Mouse (Mus musculus) brain, embryonic 14.5 days (tissue): ENCODE data around the gene Gpr137. TPM values are rescaled to one million over a fixed set of nuclear protein-coding genes. Genes with fewer than 3 reads are reported as not detected.
"Not testable (repeated sequence)": the region's sequence is repeated elsewhere in the genome, so short reads cannot be mapped to it uniquely, and the experiment has no call there.

ENCODE experiments used
- DNase-seq: peaks from one replicate; pipeline ENCODE4 v3.0.0-alpha.2; 2011; ENCODE audit warnings: low read depth
- CTCF ChIP-seq: fragments of 200-500 bp; IDR thresholded peaks from 2 replicates; pipeline ENCODE4 v1.5.1; 2012; ENCODE audit warnings: inconsistent platforms, mild to moderate bottlenecking, moderate library complexity, borderline replicate concordance; ENCODE audit not compliant: insufficient read depth, insufficient read length; ENCODE audit errors: extremely low read depth
- POLR2A ChIP-seq: fragments of 200-500 bp; IDR thresholded peaks from 2 replicates; pipeline ENCODE4 v1.6.1; 2012; ENCODE audit warnings: mild to moderate bottlenecking, inconsistent platforms, borderline replicate concordance; ENCODE audit not compliant: poor library complexity, insufficient read depth, insufficient read length, severe bottlenecking; ENCODE audit errors: extremely low read depth
- polyA plus RNA-seq: library from polyadenylated mRNA; depleted of rRNA; stranded (reverse); fragments of >200 nt; gene quantifications from 2 replicates; pipeline ENCODE4 v1.2.3, GENCODE M21; 2012; rRNA removed

Gpr137 gene
- 75.5 and 86.8 TPM in 2 replicates for polyA plus RNA-seq

DNA sequence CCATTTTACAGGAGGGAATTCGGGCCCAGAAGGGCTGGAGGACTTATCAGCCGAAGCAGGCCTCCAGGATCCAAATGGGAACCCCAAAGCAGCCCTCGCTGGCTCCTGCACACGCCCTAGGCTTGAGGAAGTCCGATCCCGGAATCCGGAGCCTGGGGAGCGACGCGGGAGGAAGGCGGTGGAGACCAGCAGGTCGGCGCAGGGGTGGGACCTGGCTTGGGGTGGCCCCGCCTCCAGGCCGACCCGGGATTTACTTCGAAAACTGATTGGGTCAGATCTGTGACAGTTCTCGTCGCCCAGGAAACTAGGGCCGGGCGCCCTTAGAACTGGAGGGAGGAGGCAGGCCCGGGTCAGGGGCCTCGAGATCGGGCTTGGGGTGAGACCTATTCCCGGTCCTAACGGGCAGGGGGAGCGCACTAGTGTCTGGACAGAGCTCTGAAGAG, at the start of gene Gpr137:
Gpr137 (minus strand) TSS at position 232 of the 443 bp plus-strand sequence.
- TF ChIP-seq CTCF = no peak
- TF ChIP-seq POLR2A = peak; percentile 28; the same call in 1 of the 2 replicates
- DNase-seq = peak; percentile 96

DNA sequence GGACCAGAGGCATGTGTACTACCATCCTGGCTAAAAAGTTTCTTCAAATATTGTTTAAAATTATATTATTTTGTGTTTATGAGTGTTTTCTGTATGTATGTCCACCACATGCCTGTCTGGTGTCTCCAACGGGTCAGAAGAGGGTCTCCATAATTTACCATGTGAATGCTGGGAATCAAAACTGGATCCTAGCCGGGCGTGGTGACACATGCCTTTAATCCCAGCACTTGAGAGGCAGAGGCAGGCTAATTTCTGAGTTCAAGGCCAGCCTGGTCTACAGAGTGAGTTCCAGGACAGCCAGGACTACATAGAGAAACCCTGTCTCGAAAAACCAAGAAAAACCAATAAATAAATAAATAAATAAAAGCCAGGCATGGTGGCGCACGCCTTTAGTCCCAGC, 48.9 kb upstream of the Gpr137 start:
- DNase-seq = not testable (repeated sequence)

DNA sequence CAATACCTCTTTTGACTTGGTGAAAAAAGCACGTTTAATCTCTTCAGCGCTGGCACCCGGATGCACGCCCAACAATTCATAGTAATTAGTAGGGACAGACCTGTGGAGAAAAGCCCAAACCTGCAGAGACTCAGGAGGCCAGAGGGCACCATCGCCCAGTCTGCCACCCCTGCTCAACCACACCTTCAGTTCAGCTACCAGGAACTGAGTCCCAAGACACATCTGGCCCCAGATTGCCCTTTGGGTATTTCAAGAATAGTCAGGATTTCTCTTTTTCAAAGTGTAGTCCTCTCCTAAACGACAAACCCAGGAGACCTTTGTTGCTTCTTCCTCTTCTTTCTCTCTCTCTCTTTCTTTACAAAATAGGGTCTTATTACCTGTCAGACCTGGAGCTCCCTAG, 48.4 kb upstream of the Gpr137 start:
- no peak for DNase-seq
- TF ChIP-seq POLR2A (no peak), CTCF (no peak)

DNA sequence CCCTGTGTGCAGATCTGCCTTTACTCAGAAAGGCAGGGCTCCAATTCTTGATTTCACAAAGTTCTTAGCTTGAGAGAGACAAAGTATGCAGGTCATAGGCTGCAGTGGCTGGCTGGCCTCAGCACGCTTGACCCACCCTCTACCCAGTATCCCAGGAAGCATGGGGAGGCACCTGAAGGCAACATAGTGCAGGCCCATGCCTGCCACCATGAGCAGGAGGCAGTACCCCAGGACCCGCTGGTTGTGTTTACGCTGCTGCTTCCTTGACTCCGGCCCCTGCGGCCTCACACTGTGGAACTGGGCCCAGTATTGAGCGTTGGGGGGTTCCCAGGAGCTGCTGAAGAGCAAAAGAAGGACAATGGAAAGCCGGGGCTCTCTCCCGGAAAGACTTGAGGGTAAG, 47.0 kb upstream of the Gpr137 start:
- no peak for TF ChIP-seq CTCF
- TF ChIP-seq POLR2A = no peak
- DNase-seq = no peak

DNA sequence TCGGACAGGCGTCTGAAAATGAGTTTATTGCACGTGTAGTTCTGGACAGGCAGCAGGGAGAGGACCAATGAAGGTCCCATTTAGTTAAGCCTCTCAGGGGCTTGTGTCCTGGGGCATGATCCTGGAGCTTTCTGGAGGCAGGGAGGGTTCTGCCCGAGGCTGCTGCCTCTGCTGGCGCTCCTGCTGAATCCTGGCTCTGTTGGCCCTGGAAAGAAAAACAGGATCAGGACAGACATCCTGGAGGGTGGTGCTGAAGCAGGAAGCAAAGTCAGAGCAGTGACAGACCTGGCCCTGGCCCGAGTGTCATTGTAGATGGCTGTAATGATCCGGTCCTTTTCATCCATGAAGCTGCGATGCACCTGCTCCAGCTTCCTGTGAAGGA, 45.6 kb upstream of the Gpr137 start:
- DNase-seq = no peak
- TF ChIP-seq POLR2A (no peak), CTCF (no peak)

DNA sequence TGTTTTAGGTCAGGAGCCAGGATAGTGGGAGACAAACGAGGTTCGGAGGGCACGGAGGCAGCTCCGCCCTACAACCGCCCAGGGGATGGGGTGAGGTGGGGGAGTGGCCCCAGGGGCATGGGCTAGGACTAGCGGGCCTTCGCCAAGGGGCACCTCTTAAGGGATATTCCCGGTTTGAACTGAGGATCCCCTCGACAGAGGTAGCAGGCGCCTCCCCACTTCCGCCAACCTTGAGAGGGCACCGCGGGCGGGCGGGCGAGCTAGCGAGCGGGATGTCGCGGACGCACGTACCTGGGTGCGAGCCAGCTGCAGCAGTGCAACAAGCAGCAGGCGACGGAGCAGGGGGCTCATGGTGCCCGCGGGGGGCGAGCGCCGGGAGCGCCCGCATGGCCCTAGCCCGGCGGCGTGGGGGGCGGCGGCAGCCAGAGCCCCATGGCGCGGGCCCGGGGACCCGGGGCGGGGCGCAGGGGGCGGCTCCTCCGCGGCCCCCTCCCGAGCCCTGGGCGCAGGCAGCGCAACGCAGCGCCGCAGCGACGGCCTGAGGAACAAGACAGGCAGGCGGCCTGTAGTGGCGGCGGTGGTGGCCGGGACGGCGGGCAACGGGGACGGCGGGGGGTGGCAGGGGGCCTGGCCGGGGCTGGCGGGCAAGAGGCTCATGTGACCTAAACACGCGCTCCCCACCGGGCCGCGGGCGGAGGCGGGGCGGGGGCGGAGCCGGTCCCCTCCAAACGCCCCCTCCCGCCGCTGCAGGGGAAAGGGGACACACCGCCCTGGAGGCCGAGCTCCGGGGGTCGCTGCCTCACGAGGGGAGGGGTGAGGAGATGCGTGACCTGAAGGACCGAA, 45.0 kb upstream of the Gpr137 start, which contains the start of gene Vegfb:
Vegfb (minus strand) TSS at position 591 of the 843 bp plus-strand sequence.
- peak; percentile 69 for DNase-seq
- peak; percentile 48; the same call in 1 of the 2 replicates for TF ChIP-seq POLR2A
- TF ChIP-seq CTCF = no peak

DNA sequence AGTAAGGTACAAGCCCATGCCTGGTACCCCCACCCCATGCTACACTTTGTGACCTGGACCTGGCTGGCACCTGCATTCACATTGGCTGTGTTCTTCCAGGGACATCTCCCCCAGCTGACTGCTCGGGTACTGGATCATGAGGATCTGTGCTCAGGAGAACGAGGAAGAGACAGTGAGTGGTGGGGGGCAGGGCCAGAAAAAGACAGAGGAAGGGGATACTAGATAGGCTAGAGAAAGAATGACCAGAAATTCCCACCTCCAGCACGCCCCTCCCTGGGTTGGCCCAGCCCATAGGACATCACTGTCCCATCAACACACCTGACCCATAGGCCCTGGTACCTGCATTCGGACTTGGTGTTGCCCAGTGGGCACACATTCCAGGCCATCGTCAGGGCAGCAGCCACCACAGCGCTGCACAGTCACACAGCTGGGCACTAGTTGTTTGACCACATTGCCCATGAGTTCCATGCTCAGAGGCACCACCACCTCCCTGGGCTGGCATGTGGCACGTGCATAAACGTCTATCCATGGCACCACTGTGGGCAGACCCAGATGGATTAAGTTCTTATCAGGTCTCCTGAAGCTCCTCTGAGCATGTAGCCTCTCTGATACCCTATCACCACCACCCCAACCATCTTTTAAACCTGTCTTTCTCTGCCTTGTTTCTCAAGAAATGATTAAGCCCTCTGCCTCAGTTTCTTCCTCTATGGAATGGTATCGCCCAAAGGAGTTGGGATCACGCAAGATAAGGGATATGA, 43.9 kb upstream of the Gpr137 start:
- no peak for TF ChIP-seq CTCF
- TF ChIP-seq POLR2A = no peak
- DNase-seq = no peak

DNA sequence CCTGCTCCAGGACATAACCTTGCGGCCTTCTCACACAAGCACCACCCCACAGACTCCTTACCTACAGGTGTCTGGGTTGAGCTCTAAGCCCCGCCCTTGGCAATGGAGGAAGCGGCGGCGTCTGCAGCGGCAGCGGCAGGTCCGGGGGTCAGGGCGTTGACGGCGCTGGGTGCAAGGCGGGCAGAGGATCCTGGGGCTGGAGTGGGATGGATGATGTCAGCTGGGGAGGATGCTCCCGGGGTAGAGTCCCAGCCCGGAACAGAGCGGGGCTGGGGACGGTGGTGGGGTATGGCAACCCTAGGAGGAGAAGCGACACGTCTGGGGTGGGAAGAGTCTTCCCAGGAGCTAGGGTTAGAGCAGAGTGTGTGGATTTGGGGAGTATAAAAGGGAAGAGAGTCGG, 43.0 kb upstream of the Gpr137 start:
- no peak for TF ChIP-seq POLR2A
- TF ChIP-seq CTCF = no peak

DNA sequence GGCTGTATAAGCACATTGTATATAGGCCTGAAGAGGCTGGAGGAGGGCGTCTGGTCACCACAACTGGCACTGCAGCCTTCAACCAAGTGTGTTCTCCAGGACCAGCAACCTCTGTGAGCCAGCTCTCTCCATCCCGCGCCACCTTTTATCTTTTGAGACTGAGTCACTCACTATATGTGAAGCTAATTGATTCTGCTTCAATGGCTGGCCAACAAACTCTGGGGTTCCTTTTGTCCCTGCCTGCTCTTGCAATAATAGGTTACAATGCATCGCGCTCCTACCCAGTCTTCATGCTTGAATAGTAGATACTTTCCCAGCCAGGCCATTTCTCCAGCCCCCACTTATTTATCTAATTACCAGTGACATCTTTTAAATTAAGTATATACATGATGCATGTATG, 41.3 kb upstream of the Gpr137 start:
- TF ChIP-seq CTCF (no peak), POLR2A (no peak)
- peak; percentile 73 for DNase-seq

More for the DNA sequence above, 43.0 kb upstream of the Gpr137 start:
- no peak for DNase-seq

DNA sequence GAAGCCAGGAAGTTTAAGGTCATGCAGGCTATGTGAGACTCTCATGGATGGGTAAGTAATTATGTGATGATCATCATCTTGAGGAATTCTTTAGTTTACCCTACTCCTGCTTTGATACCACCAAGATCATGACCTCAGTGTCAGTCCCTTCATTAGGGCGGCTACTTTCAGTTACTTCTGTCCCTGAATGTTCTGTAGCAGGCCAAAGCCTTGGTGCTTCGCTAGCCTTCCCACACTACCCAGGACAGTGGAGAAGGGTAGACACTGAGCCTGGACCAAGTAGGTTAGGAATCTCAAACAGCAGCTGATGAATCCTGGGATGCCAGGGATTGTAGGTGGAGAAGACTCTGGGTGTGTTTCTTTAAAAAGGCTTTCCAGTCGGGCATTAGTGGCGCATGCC, 39.2 kb upstream of the Gpr137 start:
- DNase-seq = no peak

DNA sequence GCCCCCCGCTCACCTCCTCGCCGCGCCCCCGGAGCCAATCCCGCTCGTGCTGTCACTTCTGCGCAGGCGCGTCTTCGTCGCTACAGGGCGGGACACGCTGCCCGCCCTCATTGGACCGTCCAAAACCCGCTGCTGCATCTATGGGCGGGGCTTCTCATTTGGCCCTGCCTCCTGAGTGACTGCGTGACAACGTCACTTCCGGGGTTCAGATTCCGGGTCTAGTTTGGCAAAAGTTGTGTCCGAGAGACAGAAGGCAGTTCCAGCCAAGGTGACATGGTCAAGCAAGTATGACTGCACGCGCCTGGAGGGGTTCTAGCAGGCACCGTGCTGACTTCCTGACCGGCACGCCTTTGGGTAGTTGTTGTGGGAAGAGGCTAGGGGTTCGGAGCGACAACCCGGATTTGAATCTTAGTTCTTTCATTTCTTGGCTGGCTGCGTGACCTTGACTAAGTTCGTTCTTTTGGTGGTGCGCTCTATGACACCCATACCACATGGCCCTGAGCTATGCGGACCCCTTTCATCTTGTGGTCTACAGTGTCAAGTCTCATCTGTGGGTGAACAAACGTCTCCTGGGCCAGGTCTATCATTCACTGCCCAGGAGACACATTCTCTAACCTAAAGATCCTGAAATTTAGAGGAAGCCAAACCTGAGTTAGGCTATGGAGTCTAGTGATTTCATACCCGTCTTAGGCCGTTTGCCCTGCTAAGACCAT, 38.3 kb upstream of the Gpr137 start, which contains the start of gene Fkbp2:
Fkbp2 (minus strand) TSS at position 121 of the 713 bp plus-strand sequence.
- DNase-seq = peak; percentile 99
- TF ChIP-seq CTCF = no peak
- no peak for TF ChIP-seq POLR2A

More for the DNA sequence above, 39.2 kb upstream of the Gpr137 start:
- TF ChIP-seq POLR2A (no peak), CTCF (no peak)

DNA sequence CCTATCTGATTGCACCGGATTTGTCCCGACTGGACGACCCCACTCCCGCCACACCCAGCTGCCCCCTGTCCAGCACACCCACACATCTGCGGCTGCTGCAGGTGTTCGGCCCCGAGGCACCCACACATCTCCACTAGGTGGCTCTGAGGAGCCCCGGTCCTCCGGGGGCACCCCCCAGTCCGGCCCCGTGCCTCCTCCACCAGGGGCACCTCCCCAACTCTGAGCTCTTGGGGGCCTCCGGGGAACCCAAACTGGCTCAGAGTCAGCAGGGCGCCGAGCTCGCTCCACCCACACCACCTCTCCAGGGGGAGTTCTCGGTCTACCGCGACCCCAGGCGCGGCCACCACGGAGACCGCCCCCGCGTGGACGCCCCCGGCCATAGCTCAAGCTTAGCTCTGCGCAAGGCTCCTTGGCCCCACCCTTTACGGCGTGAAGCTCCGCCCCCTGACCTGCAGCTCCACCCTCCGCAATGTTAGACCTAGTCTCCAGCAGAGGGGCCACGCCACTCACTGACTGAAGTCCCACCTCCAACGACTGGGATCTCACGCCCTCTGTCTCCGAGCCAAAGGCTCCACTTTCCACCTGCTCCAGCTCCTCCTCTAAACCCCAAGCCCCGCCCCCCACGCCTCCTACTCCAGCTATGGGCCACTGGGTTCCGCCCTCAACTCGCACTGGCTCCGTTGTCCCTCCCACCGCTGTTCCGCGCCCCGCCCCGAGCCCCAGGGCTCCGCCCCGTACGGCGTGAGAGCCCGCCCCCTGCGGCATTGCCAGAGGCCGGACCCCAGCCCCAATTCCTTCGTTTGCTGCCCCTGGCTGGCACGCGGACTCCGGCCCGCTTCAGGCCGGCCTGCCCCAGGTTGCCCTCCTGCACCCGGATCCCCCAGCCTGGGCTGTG, 37.5 kb upstream of the Gpr137 start:
- DNase-seq = peak; percentile 99
- TF ChIP-seq POLR2A = peak; percentile 68
- peak; percentile 65 for TF ChIP-seq CTCF
